Mouse (Mus musculus) embryo, embryonic 9.5 days (tissue): ENCODE results near the gene Arhgef38.

ENCODE experiments used
- DNase-seq: peaks from one replicate; pipeline ENCODE4 v3.0.0-alpha.2; 2017; ENCODE audit errors: extremely low spot score

Arhgef38 gene

GRCm38 (mm10) chr3:133165130-133165529, 69.6 kb downstream of the Arhgef38 start:
- DNase-seq = no peak

- no peak for DNase-seq
Measured at GRCm38 (mm10) chr3:133163913-133164406, 70.8 kb downstream of the Arhgef38 start.

GRCm38 (mm10) chr3:133163174-133163573, 71.6 kb downstream of the Arhgef38 start:
- no peak for DNase-seq

GRCm38 (mm10) chr3:133161407-133161806, 73.3 kb downstream of the Arhgef38 start:
- no peak for DNase-seq

GRCm38 (mm10) chr3:133158260-133158659, 76.5 kb downstream of the Arhgef38 start:
- DNase-seq = no peak

GRCm38 (mm10) chr3:133154683-133155082, 80.1 kb downstream of the Arhgef38 start:
- DNase-seq = no peak

GRCm38 (mm10) chr3:133153629-133154028, 81.1 kb downstream of the Arhgef38 start:
- DNase-seq = no peak

- no peak for DNase-seq
Measured at GRCm38 (mm10) chr3:133152831-133153230, 81.9 kb downstream of the Arhgef38 start.

- no peak for DNase-seq
Measured at GRCm38 (mm10) chr3:133151629-133152028, 83.1 kb downstream of the Arhgef38 start.

GRCm38 (mm10) chr3:133144511-133145147, 90.1 kb downstream of the Arhgef38 start:
- DNase-seq = no peak

- no peak for DNase-seq
Measured at GRCm38 (mm10) chr3:133141877-133142276, 92.9 kb downstream of the Arhgef38 start.

GRCm38 (mm10) chr3:133132611-133133010, 102.1 kb downstream of the Arhgef38 start:
- DNase-seq = no peak

GRCm38 (mm10) chr3:133131372-133131771, 103.4 kb downstream of the Arhgef38 start:
- DNase-seq = no peak

- no peak for DNase-seq
Measured at GRCm38 (mm10) chr3:133113281-133113680, 121.5 kb downstream of the Arhgef38 start.

- peak; percentile 44 for DNase-seq
Measured at GRCm38 (mm10) chr3:133111741-133112140, 123.0 kb downstream of the Arhgef38 start.

- DNase-seq = no peak
Measured at GRCm38 (mm10) chr3:133109844-133110243, 124.9 kb downstream of the Arhgef38 start.

GRCm38 (mm10) chr3:133108731-133109130, 126.0 kb downstream of the Arhgef38 start:
- DNase-seq = no peak

- no peak for DNase-seq
Measured at GRCm38 (mm10) chr3:133104436-133104835, 130.3 kb downstream of the Arhgef38 start.

- DNase-seq = no peak
Measured at GRCm38 (mm10) chr3:133103768-133104167, 131.0 kb downstream of the Arhgef38 start.

GRCm38 (mm10) chr3:133098909-133099308, 135.8 kb downstream of the Arhgef38 start:
- no peak for DNase-seq

GRCm38 (mm10) chr3:133098336-133098735, 136.4 kb downstream of the Arhgef38 start:
- DNase-seq = no peak

- no peak for DNase-seq
Measured at GRCm38 (mm10) chr3:133097936-133098335, 136.8 kb downstream of the Arhgef38 start.

- no peak for DNase-seq
Measured at GRCm38 (mm10) chr3:133094305-133094704, 140.4 kb downstream of the Arhgef38 start.

GRCm38 (mm10) chr3:133092936-133093335, 141.8 kb downstream of the Arhgef38 start:
- no peak for DNase-seq
